Mouse (Mus musculus) megakaryocyte-erythroid progenitor cell, adult 5-6 weeks (primary cell): ENCODE measurements around the gene Il34. TPM values are rescaled to one million over a fixed set of nuclear protein-coding genes. Genes with fewer than 3 reads are reported as not detected.

Experiments used
- ATAC-seq: replicated peaks from 2 replicates; pipeline ENCODE4 v1.8.0; 2016; ENCODE audit warnings: mild to moderate bottlenecking, inconsistent platforms; ENCODE audit not compliant: severe bottlenecking, poor library complexity, low FRiP score, low TSS enrichment
- total RNA-seq, 2 experiments: library from RNA; stranded (forward) in 1 of 2; stranded (reverse) in 1 of 2; fragments of 200-1000, 215-1000 nt in 1 of 2; fragments of >200 nt in 1 of 2; fragmentation: Nextera tagmentation in 1 of 2; gene quantifications; 2 replicates each; pipeline ENCODE4 v1.2.3; 2014 to 2017

The Il34 gene
- total RNA-seq, 2 experiments from 2014 or later, result not detected

DNA sequence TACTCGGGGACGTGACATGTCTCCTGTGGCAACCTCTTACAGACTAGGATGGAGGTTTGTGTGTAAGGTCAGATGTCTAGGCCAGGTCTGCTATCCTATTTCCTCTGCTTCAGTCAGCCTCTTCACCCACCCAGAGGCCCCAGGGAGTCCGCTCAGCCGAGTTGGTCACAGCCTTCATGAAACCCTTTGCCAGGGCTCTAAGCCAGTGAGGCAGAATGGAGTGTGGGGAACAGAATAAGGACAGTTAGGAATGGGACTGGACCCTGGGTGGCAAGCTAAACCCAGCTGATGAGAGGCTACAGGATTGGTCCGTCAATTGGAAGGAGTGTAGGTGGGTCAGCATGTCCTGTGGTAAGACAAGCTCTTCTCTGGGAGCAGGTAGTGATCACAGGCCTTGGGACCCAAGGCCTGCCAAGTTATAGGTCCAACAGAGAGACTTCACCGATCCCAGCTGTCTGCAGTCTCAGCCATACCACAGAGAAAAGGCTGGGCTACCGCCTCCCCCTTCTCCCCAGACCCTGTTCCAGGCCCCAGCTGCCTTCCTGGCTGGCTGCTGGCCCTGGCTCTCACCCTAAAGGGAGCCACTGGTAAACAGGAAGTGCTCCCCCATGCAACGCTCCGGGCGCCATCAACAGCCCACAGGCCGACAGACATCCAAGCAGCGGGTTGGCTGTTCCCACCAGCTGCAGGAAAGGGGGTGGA is 86.6 kb downstream of the Il34 start:
- 0 out of 2 replicates have a peak, but pooled peaks have one; percentile 14 for ATAC-seq

DNA sequence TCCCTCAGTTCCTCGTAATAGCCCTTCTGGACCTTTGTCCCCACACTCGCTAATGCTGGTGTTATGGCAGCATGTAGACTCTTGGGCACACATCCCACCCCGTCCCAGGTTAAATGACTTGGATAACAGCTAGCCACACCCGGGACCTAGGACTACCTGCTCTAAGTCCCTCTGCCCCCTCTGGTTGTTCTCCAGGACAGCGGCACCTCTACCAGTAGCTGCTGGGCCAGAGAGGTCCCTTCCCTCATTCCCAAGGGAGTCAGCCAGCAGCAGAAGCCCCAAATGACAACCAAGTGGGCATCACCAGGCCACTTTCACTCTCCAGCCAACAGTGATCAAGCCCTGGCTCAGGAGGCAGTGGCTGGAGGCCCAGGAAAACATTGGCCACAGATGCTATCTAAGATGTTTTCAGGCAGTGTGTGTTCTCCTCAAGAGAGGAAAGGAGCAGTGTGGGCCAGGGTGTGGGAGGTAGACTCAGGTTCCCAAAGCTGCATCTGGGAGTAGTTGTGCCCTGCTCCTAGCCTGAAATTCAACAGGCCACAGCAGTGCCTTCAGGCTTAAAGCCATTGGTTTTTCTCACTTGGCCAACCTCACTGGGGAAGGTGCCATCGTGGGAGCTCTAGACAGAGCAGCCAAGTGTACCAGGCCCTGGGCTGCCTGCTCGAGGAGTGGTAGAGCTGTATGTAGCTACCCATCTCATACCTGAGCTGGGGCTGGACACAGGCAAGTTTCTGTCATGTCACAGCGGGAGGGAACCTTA is 87.3 kb downstream of the Il34 start:
- ATAC-seq, result no peak

DNA sequence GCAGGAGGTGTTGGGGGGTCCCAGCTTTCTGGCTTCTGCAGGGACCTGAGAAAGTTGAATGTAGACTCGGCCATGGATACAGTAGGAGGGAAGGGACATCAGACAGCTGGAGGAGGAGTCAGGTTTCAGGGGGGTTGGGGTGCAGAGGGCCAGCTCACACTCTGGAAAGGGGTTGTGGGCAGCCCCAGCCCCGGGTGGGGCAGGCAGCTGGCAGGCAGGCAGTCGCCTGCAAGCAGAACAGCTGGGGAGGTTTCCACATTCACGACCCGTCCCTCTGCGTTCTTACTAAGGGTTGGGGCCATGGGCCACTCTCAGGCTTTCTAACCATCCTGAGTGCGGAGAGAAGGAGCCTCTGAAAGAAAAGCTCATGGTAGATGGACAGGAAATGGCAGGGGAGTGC is 88.6 kb downstream of the Il34 start:
- ATAC-seq, result no peak

DNA sequence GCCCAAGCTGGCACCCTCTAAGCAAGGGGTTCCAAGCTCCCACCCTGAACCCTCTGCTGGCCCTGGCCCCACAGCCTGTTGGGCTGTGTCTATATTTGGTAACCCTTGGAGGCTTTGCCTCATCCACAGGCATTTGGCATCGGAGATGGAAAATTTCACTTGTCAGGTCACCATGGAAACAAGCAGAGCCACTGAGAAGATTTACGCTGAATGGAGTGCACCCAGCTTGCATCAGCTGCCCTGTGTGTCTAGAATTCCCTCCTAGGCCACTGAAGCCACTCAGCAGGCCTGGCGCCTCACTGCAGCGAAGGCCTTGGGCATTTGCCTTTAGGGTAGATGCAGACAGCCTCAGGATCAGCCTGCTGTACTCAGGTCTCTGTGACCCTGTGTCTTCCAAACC is 89.6 kb downstream of the Il34 start:
- ATAC-seq, result no peak

DNA sequence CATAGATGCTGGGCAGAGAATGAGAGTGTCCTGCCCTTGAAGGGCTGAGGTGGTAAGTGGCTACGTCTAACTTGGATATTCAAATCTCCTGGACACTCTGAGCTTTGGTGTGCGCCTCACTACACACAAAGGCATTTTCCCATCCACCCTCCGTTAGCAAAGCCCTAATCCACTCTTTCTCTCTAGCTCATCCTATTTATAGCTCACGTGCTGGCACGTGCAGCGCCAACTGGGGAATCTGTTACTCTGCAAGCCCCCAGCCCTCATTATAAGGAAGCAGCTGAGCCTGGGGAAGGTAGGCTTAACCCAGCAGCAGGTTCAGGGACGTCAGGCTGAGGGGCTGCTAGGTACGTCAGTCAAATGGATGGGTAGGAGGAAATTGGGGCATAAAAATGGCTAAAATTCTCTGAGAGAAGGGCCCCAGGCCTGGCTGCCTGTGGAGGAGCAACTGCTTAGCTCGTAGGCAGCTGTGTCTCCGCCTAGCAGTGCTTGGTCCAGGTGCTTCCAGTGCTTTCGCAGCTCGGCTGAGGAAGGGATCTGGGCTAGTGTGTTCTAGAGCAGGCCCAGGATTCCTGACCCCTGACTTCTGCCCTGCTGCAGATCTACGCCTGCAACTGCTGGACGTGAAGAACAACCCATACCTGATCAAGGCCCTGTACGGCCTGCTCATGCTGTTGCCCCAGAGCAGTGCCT is 90.8 kb downstream of the Il34 start:
- no peak for ATAC-seq

DNA sequence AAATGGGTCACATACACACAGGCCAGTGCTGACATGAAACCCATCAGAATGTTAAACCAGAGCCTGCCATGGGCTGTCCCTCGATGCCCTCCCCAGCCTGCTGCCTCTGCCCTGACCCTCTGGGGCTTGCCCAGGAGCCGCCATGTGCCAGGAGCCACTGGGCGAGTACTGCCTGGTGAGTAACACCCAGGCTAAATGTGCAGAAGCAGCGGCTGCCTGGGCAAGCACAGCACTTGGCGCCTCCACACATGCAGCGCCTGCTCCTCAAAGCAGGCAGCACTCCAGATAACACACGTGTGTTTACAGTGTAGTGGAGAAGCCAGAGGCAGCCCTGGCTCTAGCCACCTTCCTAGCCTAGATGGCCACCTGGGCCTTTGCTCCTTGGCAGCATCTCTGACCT is 92.7 kb downstream of the Il34 start:
- ATAC-seq, result no peak

DNA sequence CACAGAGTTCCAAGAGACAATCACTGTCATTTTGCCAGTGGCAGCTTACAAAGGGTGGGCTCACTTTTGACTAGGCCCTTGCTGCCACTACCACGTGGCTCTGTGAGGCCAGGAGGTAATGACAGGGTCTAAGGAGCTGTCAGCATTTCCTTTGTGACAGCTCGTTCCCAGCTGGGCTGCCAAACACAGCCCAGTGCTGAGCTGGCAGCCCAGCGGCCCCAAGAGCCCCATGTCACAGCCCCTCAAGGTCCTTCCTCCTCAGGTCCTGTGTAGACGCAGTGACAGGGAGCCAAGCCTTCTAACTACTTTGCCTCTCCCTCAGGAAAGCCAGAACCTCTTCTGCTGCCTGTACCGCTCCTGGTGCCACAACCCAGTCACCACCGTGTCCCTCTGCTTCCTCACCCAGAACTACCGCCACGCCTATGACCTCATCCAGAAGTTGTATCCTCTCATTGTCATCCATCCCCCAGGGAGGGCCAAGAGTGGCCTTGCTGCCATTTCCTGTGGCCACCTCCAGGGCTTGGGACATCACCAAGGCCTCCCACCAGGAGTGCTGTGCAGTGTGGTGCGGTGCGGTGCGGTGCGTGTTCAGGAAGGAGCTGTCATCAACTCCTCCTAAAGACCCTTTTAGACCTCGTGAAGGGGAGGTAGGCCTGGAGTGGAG is 94.3 kb downstream of the Il34 start:
- ATAC-seq, result no peak

DNA sequence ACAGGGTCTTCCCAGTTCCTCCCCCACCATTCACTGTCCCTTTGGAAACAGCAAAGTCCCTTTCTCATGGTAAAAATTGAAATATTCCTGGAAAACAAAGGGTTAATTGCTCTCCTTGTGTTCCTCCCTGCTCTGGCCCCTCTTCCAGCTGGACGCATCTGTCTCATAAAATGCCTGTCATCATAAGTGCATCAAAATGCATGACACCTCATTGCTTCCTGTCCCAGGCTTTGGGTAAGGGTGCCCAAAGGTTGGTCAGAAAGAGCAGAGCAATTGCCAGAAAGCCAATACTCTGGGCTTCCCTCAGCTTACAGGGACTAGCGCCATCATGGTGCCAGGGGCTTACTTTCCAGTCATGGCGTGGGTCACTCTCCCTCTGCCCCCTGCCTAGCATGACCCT is 95.1 kb downstream of the Il34 start:
- no peak for ATAC-seq

DNA sequence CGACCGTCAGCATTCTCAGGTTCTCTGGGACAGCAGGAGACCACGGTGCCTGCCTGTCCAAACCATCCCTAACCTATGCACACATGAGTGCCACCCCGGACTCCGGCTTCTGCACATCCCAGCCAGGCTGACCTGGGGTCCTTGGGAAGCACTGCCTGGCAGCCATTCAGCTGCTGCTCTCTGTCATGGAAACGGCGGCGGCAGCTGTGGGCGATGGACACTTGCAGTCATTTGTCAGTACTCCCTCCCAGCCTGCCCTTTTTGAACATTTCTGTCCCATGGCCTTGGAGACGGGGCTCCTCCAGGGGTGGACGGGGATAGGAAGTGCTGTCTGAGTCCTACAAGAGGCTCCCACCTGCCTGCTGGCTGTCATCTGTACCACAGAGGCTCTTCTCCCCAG is 97.3 kb downstream of the Il34 start:
- no peak for ATAC-seq

DNA sequence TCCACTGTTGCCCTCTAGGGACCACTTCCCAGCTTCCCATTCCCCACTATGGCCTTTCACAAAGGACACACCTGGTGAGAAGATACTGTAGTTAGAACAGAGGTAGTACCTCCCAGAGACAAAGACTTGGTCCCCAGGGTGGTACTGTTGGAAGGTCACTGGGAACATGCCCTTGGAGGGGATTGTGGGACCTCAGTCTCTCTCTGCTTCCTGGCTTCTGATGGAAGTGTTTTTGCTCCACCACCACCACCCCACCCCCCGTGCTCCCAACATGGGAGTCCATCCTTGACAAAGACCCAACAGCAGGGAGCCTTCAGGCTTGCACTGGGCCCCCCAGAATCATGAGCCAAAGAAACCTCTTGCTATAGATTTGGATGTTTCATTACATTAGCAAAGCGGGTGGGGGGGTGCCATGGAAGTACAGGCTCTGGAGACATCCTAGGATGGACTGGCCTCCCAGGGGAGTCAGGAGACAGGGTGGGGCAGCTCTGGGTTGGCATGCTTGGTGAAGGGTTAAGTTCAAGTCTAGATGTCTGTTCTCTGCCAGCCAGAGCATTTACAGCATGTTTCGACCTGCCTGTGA is 99.3 kb downstream of the Il34 start:
- no peak for ATAC-seq

DNA sequence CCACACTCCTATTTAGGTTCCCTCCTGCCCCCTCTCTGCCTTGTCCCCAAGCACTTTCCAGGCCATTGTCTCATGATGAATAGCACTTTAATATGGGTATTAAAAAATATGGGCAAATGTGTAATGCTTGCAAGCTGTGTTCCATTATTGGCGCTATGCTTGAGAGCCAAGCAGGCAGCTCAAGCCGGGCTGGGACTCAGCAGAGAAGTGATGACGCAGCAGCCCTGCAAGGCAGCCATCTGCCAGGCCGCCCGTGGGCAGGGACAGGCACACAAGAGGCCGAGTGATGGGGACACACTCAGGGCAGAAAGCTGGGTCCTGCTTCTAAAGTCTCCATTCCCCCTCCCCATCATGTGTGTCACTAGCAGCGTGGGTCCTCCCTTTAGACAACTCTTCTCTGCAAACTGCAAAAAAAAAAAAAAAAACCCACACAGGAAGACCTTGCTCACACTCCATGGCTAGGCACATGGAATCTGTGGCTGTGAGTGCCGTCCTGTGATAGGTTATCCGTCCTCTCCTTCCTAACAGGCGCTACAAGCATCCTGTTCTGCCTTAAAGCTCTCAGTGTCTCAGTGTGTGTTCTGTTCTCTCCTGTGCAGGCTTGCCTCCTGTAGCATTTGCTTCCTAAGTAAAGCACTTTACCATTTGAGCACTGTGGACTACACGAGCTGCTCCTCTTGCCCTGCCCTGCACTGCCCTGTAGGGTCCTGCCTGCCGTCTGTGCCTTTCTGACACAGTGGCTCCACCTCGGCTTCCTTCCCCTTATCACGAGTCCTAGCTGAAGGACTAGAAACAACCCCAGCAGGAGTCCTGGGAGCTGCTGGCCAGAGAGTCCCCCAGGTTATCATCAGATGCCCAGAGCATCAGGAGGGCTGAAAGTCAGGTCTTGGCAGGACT is 100.1 kb downstream of the Il34 start:
- no peak for ATAC-seq

DNA sequence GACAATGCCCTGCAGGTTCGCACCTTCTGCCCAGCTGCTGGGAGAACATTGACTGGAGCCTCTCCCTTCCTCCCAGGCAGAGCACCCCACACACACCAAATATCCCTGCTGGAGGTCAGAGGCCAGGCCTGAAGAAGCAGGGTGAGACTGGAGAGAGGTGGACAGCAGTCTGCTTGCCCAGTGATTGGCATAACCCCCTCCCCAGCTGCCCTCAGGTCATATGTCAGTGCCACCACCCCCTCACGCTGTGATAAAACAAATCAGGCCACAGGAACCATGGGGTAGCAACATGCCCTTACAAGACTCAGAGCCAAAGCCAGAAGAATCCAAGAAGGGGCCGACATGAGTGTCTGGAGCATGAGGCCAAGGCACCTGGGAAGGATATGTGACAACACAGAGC is 101.6 kb downstream of the Il34 start:
- no peak for ATAC-seq

DNA sequence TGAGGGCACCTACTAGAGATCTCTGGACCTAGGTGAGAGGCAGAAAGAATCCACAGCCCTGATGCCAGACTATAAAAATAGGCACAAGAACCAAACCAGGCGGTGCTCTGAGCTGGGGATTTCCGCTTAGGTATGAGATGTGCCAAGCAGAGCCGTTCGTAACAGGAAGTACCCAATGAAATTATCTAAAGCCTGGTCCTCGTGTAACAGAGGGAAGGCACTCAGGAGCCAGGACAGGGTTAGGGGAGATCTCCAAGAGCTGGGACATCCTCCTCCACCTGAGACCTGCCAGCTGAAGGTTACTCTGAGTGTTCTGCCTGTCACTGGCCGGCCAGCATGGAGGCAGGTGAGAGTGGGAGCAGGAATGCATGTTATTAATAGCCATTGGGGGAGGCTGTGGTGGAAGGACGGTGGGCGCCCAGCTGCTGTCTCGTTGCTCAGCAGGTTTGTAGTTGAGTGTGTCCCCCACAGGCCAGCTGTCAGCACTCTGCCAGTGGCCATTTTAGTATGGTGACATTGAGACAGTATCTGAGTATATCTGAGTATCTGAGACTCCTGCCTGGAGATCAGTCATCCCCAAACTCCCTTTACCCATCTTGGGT is 102.2 kb downstream of the Il34 start:
- ATAC-seq, result no peak

DNA sequence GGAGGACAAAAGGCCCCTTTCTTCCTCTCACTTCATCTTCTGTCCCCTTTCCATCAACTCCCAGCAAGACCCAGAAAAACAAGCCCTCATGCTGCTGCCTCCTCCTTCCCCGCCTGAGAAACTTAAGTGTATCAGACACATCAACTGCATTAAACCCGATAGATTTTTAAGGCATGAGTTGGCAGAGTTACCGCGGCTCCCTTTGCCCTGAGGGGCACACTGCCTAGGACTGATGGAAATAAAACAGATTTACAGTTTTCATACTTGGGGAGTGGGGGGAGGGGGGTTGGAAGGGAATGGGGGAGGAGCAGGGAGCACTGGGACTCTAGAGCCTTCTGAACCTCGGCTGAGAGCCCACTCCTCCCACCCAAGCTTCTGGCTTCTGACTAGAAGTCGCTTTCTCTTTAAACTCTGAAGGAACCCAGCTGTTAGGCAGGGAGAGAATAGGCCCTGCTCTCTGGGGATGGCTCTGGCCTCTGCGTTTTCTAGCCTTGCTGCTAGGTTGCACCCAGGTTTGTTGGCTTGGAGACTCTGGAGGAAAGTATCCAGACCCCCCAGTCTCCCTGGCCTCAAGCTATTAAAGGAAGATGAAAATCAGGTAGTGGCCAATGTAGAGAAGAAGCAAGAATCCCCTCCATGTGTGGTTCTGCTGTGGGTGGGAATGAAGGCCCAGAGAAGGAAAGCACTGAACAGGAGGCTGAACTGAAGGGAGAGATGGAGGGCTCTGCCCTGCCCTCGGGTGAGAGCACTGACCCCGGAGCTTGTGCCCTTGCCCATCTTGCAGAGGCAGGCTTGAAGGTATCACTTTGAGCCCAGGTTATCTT is 102.9 kb downstream of the Il34 start:
- ATAC-seq, result no peak

DNA sequence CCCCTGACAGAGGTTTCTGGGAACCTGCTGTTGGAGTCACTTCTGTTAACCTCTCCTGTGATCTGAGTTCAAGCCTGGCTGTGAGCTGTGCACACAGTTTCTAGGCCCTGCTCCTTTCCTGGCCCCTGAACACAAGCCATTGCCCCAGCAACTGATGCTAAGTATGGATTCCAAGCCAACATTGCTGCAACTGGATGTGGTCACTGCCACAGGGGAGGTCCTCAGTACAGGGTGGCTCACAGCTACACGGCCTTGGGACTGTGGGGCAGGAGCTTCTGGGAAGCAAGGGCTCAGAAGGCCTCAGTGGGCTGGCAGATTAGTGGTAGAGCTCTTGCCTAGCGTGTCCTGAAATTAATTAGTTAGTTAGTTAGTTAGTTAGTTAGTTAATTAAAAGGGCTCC is 105.2 kb downstream of the Il34 start:
- no peak for ATAC-seq

DNA sequence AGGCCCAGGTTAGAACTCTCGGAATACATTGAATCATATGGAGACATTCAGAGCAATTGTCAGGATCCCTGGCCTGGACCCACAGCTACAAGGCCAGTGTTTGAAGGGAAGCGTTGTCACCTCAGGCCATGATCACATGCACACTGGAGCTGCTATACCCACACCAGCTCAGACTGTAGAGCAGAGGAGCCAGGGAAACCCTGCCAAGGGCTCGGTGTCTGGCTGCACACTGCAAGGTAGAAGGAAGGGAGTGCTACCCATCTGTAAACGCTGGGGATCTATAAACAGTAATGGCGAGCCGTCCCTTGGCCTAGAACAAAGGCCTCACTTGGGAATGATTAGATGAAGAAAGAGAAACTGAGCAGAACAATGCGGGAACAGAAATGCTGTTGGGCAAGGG is 106.2 kb downstream of the Il34 start:
- no peak for ATAC-seq

DNA sequence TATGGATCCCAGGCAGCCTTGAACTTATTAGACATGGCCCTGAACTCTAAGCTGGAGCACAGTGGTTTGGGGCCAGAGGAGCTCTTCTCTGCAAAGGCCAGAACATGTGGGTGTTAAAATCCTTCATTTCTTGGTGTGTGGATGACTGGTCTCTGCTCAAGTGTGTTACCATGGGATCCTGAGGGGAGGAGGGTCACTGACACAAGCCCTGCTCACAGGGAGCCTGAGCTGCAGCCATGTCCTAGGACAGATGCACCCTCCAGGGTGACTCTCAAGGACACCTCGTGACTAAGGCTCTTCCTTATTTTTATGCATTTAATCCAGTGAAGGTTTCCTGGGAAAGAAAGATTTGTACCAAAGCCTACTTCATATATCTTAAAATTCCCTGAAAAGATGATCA is 107.6 kb downstream of the Il34 start:
- no peak for ATAC-seq

DNA sequence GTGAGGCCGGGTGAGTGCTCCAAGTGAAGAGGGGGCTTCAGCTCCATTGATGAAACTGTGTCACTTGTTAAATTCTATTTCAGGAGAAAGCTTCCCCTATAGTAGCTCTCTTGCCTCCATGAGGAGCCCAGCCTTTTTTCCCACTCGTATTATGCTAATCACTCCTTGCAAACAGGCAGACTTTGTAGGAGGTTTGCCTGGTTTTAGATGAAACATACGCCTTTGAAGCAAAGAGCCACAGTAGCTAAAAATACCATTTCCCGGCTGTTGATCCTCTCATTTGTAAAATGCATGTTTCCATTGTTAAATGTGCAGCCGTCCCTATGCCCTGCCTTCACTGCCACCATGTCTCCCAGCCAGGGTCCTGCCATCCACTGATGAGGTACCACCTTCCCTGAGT is 108.2 kb downstream of the Il34 start:
- no peak for ATAC-seq
